Mouse (Mus musculus): Measurements from ENCODE around the gene Nat14. TPM values are rescaled to one million over a fixed set of nuclear protein-coding genes. Genes with fewer than 3 reads are reported as not detected.
A peak's percentile ranks its signal among the peaks of the same experiment; 100 is the strongest.

Nat14 gene
- polyA plus RNA-seq, 1 experiment from 2014 or later: 2.5 TPM

- Histone ChIP-seq H3K9ac (no peak overlapping the region), H3K27me3 (no peaks in the 10 kb centered on the region), H3K36me3 (no peaks in the 10 kb centered on the region), H3K27ac (no peak overlapping the region), H3K4me2 (no peak overlapping the region), H3K4me1 (0 out of 2 replicates have a peak, but pooled peaks cover 9% of the 10 kb centered on the region), H3K9me3 (no peaks in the 10 kb centered on the region), H3K4me3 (no peak overlapping the region)
- WGBS: 22% methylated on average over 10 of the region's 10 CpGs
- ATAC-seq (ENCODE audit: insufficient number of reproducible peaks, low FRiP score, low TSS enrichment, low read depth): no peak; the same call in 1 of the 2 replicates
These were observed 32.1 kb downstream of the Nat14 start for GRCm38 (mm10) chr7:4953815-4954445.

- 76% methylated on average over 10 of the region's 10 CpGs for WGBS
- 0 out of 2 replicates have a peak, but pooled peaks have one; percentile 30 for ATAC-seq (ENCODE audit: insufficient number of reproducible peaks, low FRiP score, low TSS enrichment, low read depth)
- Histone ChIP-seq H3K4me1 (0 out of 2 replicates have a peak, but pooled peaks cover 9% of the 10 kb centered on the region), H3K9ac (no peak overlapping the region), H3K9me3 (no peaks in the 10 kb centered on the region), H3K27me3 (no peaks in the 10 kb centered on the region), H3K4me3 (no peak overlapping the region), H3K27ac (no peak overlapping the region), H3K4me2 (no peak overlapping the region), H3K36me3 (no peaks in the 10 kb centered on the region)
These were observed 35.5 kb downstream of the Nat14 start for GRCm38 (mm10) chr7:4957361-4957760.

- H3K4me2 ChIP-seq: no peak overlapping the region
- no peak overlapping the region for H3K4me3 ChIP-seq
- no peaks in the 10 kb centered on the region for H3K9me3 ChIP-seq
- no peak overlapping the region for H3K9ac ChIP-seq
- H3K4me1 ChIP-seq: 0 out of 2 replicates have a peak, but pooled peaks cover 6% of the 10 kb centered on the region
- no peaks in the 10 kb centered on the region for H3K27me3 ChIP-seq
- WGBS: 75% methylated on average over 5 of the region's 5 CpGs
- ATAC-seq (ENCODE audit: insufficient number of reproducible peaks, low FRiP score, low TSS enrichment, low read depth): no peak
- no peak overlapping the region for H3K27ac ChIP-seq
- no peaks in the 10 kb centered on the region for H3K36me3 ChIP-seq
These were observed 41.7 kb downstream of the Nat14 start for GRCm38 (mm10) chr7:4963527-4963926.

- H3K36me3 ChIP-seq: no peaks in the 10 kb centered on the region
- 0 out of 2 replicates have a peak, but pooled peaks cover 6% of the 10 kb centered on the region for H3K4me1 ChIP-seq
- H3K9ac ChIP-seq: no peak within 1 kb of the TSS
- ATAC-seq (ENCODE audit: insufficient number of reproducible peaks, low FRiP score, low TSS enrichment, low read depth): peak; percentile 68
- peak within 1 kb of the TSS; percentile 26; the same call in 1 of the 2 replicates for H3K4me2 ChIP-seq
- H3K4me3 ChIP-seq: no peak within 1 kb of the TSS
- H3K27me3 ChIP-seq: no peaks in the 10 kb centered on the region
- no peak within 1 kb of the TSS for H3K27ac ChIP-seq
- no peaks in the 10 kb centered on the region for H3K9me3 ChIP-seq
- 2% methylated on average over 10 of the region's 10 CpGs for WGBS
These were observed 42.4 kb downstream of the Nat14 start, which contains the start of gene Sbk2 for GRCm38 (mm10) chr7:4964272-4964671. Sbk2 (minus strand) TSS chr7:4964406.

GRCm38 (mm10) chr7:4964988-4965387 is 43.2 kb downstream of the Nat14 start:
- Histone ChIP-seq H3K9me3 (no peaks in the 10 kb centered on the region), H3K4me2 (no peak overlapping the region), H3K4me3 (no peak overlapping the region), H3K27ac (no peak overlapping the region), H3K9ac (no peak overlapping the region), H3K36me3 (no peaks in the 10 kb centered on the region), H3K4me1 (0 out of 2 replicates have a peak, but pooled peaks cover 6% of the 10 kb centered on the region), H3K27me3 (no peaks in the 10 kb centered on the region)
- 72% methylated on average over 5 of the region's 5 CpGs for WGBS
- no peak for ATAC-seq (ENCODE audit: insufficient number of reproducible peaks, low FRiP score, low TSS enrichment, low read depth)

GRCm38 (mm10) chr7:4971068-4971467 is 49.2 kb downstream of the Nat14 start, which contains the start of gene Sbk3:
Sbk3 (minus strand) TSS chr7:4971168.
- no peaks in the 10 kb centered on the region for H3K9me3 ChIP-seq
- H3K4me1 ChIP-seq: 0 out of 2 replicates have a peak, but pooled peaks cover 6% of the 10 kb centered on the region
- no peak for ATAC-seq (ENCODE audit: insufficient number of reproducible peaks, low FRiP score, low TSS enrichment, low read depth)
- H3K27ac ChIP-seq: no peak within 1 kb of the TSS
- H3K9ac ChIP-seq: no peak within 1 kb of the TSS
- H3K4me2 ChIP-seq: no peak within 1 kb of the TSS
- H3K27me3 ChIP-seq: no peaks in the 10 kb centered on the region
- WGBS: 43% methylated on average over 6 of the region's 6 CpGs
- no peaks in the 10 kb centered on the region for H3K36me3 ChIP-seq
- no peak within 1 kb of the TSS for H3K4me3 ChIP-seq

GRCm38 (mm10) chr7:4971710-4972109 is 49.9 kb downstream of the Nat14 start:
- Histone ChIP-seq H3K27me3 (no peaks in the 10 kb centered on the region), H3K9me3 (no peaks in the 10 kb centered on the region), H3K36me3 (no peaks in the 10 kb centered on the region), H3K4me1 (0 out of 2 replicates have a peak, but pooled peaks cover 6% of the 10 kb centered on the region), H3K4me2 (no peak overlapping the region), H3K27ac (no peak overlapping the region), H3K9ac (no peak overlapping the region), H3K4me3 (no peak overlapping the region)
- ATAC-seq (ENCODE audit: insufficient number of reproducible peaks, low FRiP score, low TSS enrichment, low read depth): no peak
- WGBS: 28% methylated on average over 7 of the region's 7 CpGs

- Histone ChIP-seq H3K27ac (no peak overlapping the region), H3K9ac (no peak overlapping the region), H3K4me2 (no peak overlapping the region), H3K9me3 (no peaks in the 10 kb centered on the region), H3K4me3 (no peak overlapping the region), H3K4me1 (0 out of 2 replicates have a peak, but pooled peaks cover 6% of the 10 kb centered on the region), H3K27me3 (no peaks in the 10 kb centered on the region), H3K36me3 (no peaks in the 10 kb centered on the region)
- WGBS: 63% methylated on average over 18 of the region's 18 CpGs
- peak; percentile 62; the same call in 1 of the 2 replicates for ATAC-seq (ENCODE audit: insufficient number of reproducible peaks, low FRiP score, low TSS enrichment, low read depth)
These were observed 50.7 kb downstream of the Nat14 start for GRCm38 (mm10) chr7:4972321-4973047.

Other genes with a start within 250 kb of the Nat14 start
- 81.3 and 85.8 TPM in 2 replicates for gene Hspbp1, start 237.0 kb upstream of the Nat14 start, polyA plus RNA-seq (2015; fragmentation: Nextera tagmentation; extraction: Ambion mirVana)
- gene Brsk1, start 231.4 kb upstream of the Nat14 start, polyA plus RNA-seq (2015; fragmentation: Nextera tagmentation; extraction: Ambion mirVana): 1.00 and 1.2 TPM in 2 replicates
- 0.22 and 0.29 TPM in 2 replicates for gene Tmem150b, start 196.8 kb upstream of the Nat14 start, polyA plus RNA-seq (2015; fragmentation: Nextera tagmentation; extraction: Ambion mirVana)
- 46.2 and 50.0 TPM in 2 replicates for gene Kmt5c, start 181.9 kb upstream of the Nat14 start, polyA plus RNA-seq (2015; fragmentation: Nextera tagmentation; extraction: Ambion mirVana)
- gene Cox6b2, start 168.9 kb upstream of the Nat14 start, polyA plus RNA-seq (2015; fragmentation: Nextera tagmentation; extraction: Ambion mirVana): 44.4 and 51.0 TPM in 2 replicates
- gene Fam71e2, start 150.7 kb upstream of the Nat14 start, polyA plus RNA-seq (2015; fragmentation: Nextera tagmentation; extraction: Ambion mirVana): not detected in 2 replicates
- gene Il11, start 139.2 kb upstream of the Nat14 start, polyA plus RNA-seq (2015; fragmentation: Nextera tagmentation; extraction: Ambion mirVana): 0.49 and 0.63 TPM in 2 replicates
- gene Tmem190, start 139.1 kb upstream of the Nat14 start, polyA plus RNA-seq (2015; fragmentation: Nextera tagmentation; extraction: Ambion mirVana): 0.38 and 0.68 TPM in 2 replicates
- gene Tmem238, start 132.4 kb upstream of the Nat14 start, polyA plus RNA-seq (2015; fragmentation: Nextera tagmentation; extraction: Ambion mirVana): 14.1 and 15.7 TPM in 2 replicates
- gene Rpl28, start 129.2 kb upstream of the Nat14 start, polyA plus RNA-seq (2015; fragmentation: Nextera tagmentation; extraction: Ambion mirVana): 298 and 362 TPM in 2 replicates
- 270 and 282 TPM in 2 replicates for gene Ube2s, start 109.4 kb upstream of the Nat14 start, polyA plus RNA-seq (2015; fragmentation: Nextera tagmentation; extraction: Ambion mirVana)
- 0.32 and 0.46 TPM in 2 replicates for gene Shisa7, start 77.3 kb upstream of the Nat14 start, polyA plus RNA-seq (2015; fragmentation: Nextera tagmentation; extraction: Ambion mirVana)
- gene Isoc2b, start 51.8 kb upstream of the Nat14 start, polyA plus RNA-seq (2015; fragmentation: Nextera tagmentation; extraction: Ambion mirVana): 12.7 and 12.9 TPM in 2 replicates
- 0.86 and 1.0 TPM in 2 replicates for gene Isoc2a, start 44.9 kb upstream of the Nat14 start, polyA plus RNA-seq (2015; fragmentation: Nextera tagmentation; extraction: Ambion mirVana)
- 0.17 TPM in 1 of 2 replicates, not detected in the other for gene Gm36210, start 15.5 kb upstream of the Nat14 start, polyA plus RNA-seq (2015; fragmentation: Nextera tagmentation; extraction: Ambion mirVana)
- 3.4 TPM in 2 replicates for gene Zfp628, start 6.8 kb upstream of the Nat14 start, polyA plus RNA-seq (2015; fragmentation: Nextera tagmentation; extraction: Ambion mirVana)
- 15.6 and 21.9 TPM in 2 replicates for gene Ssc5d, start 3.8 kb downstream of the Nat14 start, polyA plus RNA-seq (2015; fragmentation: Nextera tagmentation; extraction: Ambion mirVana)
- 0.73 and 0.74 TPM in 2 replicates for gene Sbk2, start 42.4 kb downstream of the Nat14 start, polyA plus RNA-seq (2015; fragmentation: Nextera tagmentation; extraction: Ambion mirVana)
- gene Sbk3, start 49.1 kb downstream of the Nat14 start, polyA plus RNA-seq (2015; fragmentation: Nextera tagmentation; extraction: Ambion mirVana): not detected in 2 replicates
- 25.4 and 29.1 TPM in 2 replicates for gene Zfp579, start 74.1 kb downstream of the Nat14 start, polyA plus RNA-seq (2015; fragmentation: Nextera tagmentation; extraction: Ambion mirVana)
- 14.5 and 15.0 TPM in 2 replicates for gene Zfp524, start 92.4 kb downstream of the Nat14 start, polyA plus RNA-seq (2015; fragmentation: Nextera tagmentation; extraction: Ambion mirVana)
- 37.7 and 38.6 TPM in 2 replicates for gene Fiz1, start 92.7 kb downstream of the Nat14 start, polyA plus RNA-seq (2015; fragmentation: Nextera tagmentation; extraction: Ambion mirVana)
- gene Gm44973, start 93.5 kb downstream of the Nat14 start, polyA plus RNA-seq (2015; fragmentation: Nextera tagmentation; extraction: Ambion mirVana): 1.7 TPM in 1 of 2 replicates, not detected in the other
- 4.9 and 6.3 TPM in 2 replicates for gene Zfp865, start 98.3 kb downstream of the Nat14 start, polyA plus RNA-seq (2015; fragmentation: Nextera tagmentation; extraction: Ambion mirVana)
- 31.0 and 37.3 TPM in 2 replicates for gene Ccdc106, start 98.5 kb downstream of the Nat14 start, polyA plus RNA-seq (2015; fragmentation: Nextera tagmentation; extraction: Ambion mirVana)
- not detected in 2 replicates for gene 4632433K11Rik, start 112.1 kb downstream of the Nat14 start, polyA plus RNA-seq (2015; fragmentation: Nextera tagmentation; extraction: Ambion mirVana)
- 5.9 and 7.1 TPM in 2 replicates for gene Zfp784, start 116.4 kb downstream of the Nat14 start, polyA plus RNA-seq (2015; fragmentation: Nextera tagmentation; extraction: Ambion mirVana)
- 32.0 and 33.8 TPM in 2 replicates for gene Zfp580, start 129.5 kb downstream of the Nat14 start, polyA plus RNA-seq (2015; fragmentation: Nextera tagmentation; extraction: Ambion mirVana)
- gene U2af2, start 140.1 kb downstream of the Nat14 start, polyA plus RNA-seq (2015; fragmentation: Nextera tagmentation; extraction: Ambion mirVana): 103 and 117 TPM in 2 replicates
- 59.8 and 63.0 TPM in 2 replicates for gene Epn1, start 158.2 kb downstream of the Nat14 start, polyA plus RNA-seq (2015; fragmentation: Nextera tagmentation; extraction: Ambion mirVana)
- gene Rfpl4, start 194.9 kb downstream of the Nat14 start, polyA plus RNA-seq (2015; fragmentation: Nextera tagmentation; extraction: Ambion mirVana): not detected in 2 replicates
- 0.59 and 0.63 TPM in 2 replicates for gene Rasl2-9, start 203.9 kb downstream of the Nat14 start, polyA plus RNA-seq (2015; fragmentation: Nextera tagmentation; extraction: Ambion mirVana)
- not detected in 2 replicates for gene Vmn1r55, start 227.6 kb downstream of the Nat14 start, polyA plus RNA-seq (2015; fragmentation: Nextera tagmentation; extraction: Ambion mirVana)